Mouse (Mus musculus): ENCODE data around the gene Gucy1a1.
A peak's percentile ranks its signal among the peaks of the same experiment; 100 is the strongest.

Gene Gucy1a1

GRCm38 (mm10) chr3:82096801-82097200 is 48.8 kb downstream of the Gucy1a1 start:
- no peak for DNase-seq (ENCODE audit: low read depth, low spot score)

- peak; percentile 99 for DNase-seq (ENCODE audit: low read depth, low spot score)
Observed at GRCm38 (mm10) chr3:82074201-82074851, 71.3 kb downstream of the Gucy1a1 start, which contains the start of gene Gucy1b1. Gene Gucy1b1, minus strand, starts transcription at chr3:82074689.

GRCm38 (mm10) chr3:82073741-82074181 is 71.8 kb downstream of the Gucy1a1 start:
- peak; percentile 82 for DNase-seq (ENCODE audit: low read depth, low spot score)

- DNase-seq (ENCODE audit: low read depth, low spot score), result no peak
Observed at GRCm38 (mm10) chr3:82067830-82068229, 77.8 kb downstream of the Gucy1a1 start.

- peak; percentile 40 for DNase-seq (ENCODE audit: low read depth, low spot score)
Observed at GRCm38 (mm10) chr3:82061402-82062180, 84.0 kb downstream of the Gucy1a1 start.

- DNase-seq (ENCODE audit: low read depth, low spot score), result peak; percentile 14
Observed at GRCm38 (mm10) chr3:82057201-82057600, 88.4 kb downstream of the Gucy1a1 start.

- DNase-seq (ENCODE audit: low read depth, low spot score), result no peak
Observed at GRCm38 (mm10) chr3:82054283-82054974, 91.2 kb downstream of the Gucy1a1 start.

- DNase-seq (ENCODE audit: low read depth, low spot score), result no peak
Observed at GRCm38 (mm10) chr3:82052029-82052428, 93.6 kb downstream of the Gucy1a1 start.

- no peak for DNase-seq (ENCODE audit: low read depth, low spot score)
Observed at GRCm38 (mm10) chr3:82051468-82051867, 94.1 kb downstream of the Gucy1a1 start.

GRCm38 (mm10) chr3:82048681-82049080 is 96.9 kb downstream of the Gucy1a1 start:
- peak; percentile 50 for DNase-seq (ENCODE audit: low read depth, low spot score)

- no peak for DNase-seq (ENCODE audit: low read depth, low spot score)
Observed at GRCm38 (mm10) chr3:82048078-82048477, 97.5 kb downstream of the Gucy1a1 start.

- peak; percentile 86 for DNase-seq (ENCODE audit: low read depth, low spot score)
Observed at GRCm38 (mm10) chr3:82047100-82047753, 98.4 kb downstream of the Gucy1a1 start.

- peak; percentile 54 for DNase-seq (ENCODE audit: low read depth, low spot score)
Observed at GRCm38 (mm10) chr3:82046087-82046486, 99.5 kb downstream of the Gucy1a1 start.

GRCm38 (mm10) chr3:82044902-82045301 is 100.7 kb downstream of the Gucy1a1 start:
- DNase-seq (ENCODE audit: low read depth, low spot score), result no peak

- no peak for DNase-seq (ENCODE audit: low read depth, low spot score)
Observed at GRCm38 (mm10) chr3:82043676-82044075, 101.9 kb downstream of the Gucy1a1 start.

All from brain, adult 2 months (tissue).